Mouse (Mus musculus) heart, adult 10 weeks (tissue): ENCODE results near the gene Gm19426. TPM values are rescaled to one million over a fixed set of nuclear protein-coding genes. Genes with fewer than 3 reads are reported as not detected.

ENCODE experiments used
- polyA plus RNA-seq: library from polyadenylated mRNA; stranded (reverse); fragments of 350-450 nt; fragmentation: Illumina TruSeq; extraction: RNeasy Lipid Tissue Mini Kit (QIAGEN cat#74804); gene quantifications from one replicate; pipeline ENCODE4 v1.2.3, GENCODE M21; 2014; ENCODE audit warnings: low read depth, low replicate concordance

Gene Gm19426
- 2.0 TPM for polyA plus RNA-seq

GRCm38 (mm10) chr2:84743561-84743960 lies at the start of gene Gm19426:
Gene Gm19426, minus strand, starts transcription at chr2:84743655.

GRCm38 (mm10) chr2:84775241-84775640 lies 31.8 kb upstream of the Gm19426 start, which contains the start of gene Serping1:
Gene Serping1, minus strand, starts transcription at chr2:84775444.

DNA sequence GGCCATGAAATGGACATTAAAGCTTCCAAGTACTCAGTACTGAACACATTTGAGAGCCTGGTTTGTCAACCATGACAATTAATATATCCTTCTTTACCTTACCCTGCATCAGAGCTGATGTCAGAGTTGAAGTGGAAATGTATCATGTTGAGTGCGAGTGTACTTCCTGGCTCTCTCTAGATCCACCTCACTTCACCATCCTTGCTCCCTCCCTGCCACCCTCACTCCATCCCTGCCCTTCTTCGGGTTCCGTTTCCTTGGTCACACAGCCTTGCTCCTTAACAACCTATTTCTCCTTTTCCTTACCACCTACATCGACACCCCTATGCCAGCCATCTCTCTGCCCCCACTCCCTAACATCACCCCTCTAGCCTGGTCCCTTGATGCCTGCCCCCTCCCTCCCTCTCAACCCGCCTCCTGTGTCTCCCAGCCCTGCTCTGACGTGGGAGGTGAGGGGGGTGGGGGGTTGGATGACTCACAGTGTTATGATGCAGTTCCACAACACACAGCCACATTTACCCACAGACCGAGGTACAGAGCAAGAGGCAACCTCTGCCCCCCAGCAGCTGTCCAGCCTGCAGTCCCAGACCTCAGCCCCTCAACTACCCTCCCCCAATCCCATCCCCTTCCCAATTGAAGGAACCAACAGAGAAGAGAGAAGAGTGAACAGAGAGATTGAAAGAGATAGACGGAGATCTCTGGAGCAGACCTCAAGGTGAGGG lies 9.7 kb downstream of the Gm19426 start, which contains the start of gene Ypel4:
Gene Ypel4, plus strand, starts transcription at position 480 of the 722 bp plus-strand sequence.

GRCm38 (mm10) chr2:84727172-84727858 lies 16.1 kb downstream of the Gm19426 start, which contains the start of gene Clp1:
Gene Clp1, minus strand, starts transcription at chr2:84727350.

DNA sequence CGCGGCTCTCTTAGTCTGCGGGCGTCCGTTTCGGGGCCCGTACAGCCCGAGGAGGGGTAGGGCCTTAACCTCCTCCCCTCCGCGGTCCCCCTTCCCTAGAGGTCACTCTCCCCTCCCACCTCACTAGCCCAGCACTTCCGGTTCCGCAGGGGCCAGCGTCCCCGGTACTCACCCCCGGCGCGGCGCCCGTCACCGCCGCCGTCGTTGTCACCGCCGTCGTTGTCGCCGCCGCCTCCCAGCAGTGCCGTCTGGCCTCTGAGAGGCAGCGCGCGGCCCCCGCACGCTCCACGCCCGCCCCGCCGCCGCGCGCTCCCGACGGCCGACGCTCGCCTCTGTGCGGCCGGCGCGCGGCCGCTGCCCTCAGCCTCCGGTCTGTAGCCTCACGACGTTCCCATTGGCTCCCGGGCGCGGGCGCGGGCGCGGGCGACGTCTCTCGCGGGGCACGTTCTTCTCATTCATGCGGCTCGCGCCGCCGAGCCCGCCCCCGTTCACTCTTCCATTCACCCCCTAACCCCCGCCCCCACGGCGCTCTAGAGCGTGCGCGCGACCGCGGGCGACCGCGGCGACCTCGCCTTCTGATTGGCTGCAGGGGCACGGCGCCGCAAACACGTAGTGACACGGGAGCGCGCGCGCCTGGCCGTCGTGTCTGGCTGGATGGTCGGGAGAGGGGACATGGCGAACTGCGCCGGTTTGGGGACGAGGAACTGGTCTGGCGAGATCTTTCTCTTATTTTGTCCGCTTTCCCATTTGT lies 28.5 kb downstream of the Gm19426 start, which contains the start of gene Zdhhc5:
Gene Zdhhc5, minus strand, starts transcription at position 370 of the 751 bp plus-strand sequence.

Other genes starting within 250 kb of the Gm19426 start
- 50.6 TPM for gene Ctnnd1, start 92.9 kb downstream of the Gm19426 start, polyA plus RNA-seq
- not detected for gene Btbd18, start 84.6 kb downstream of the Gm19426 start, polyA plus RNA-seq
- gene Selenoh, start 72.9 kb downstream of the Gm19426 start, polyA plus RNA-seq: 31.5 TPM
- gene Gm28635, start 65.6 kb downstream of the Gm19426 start, polyA plus RNA-seq: not detected
- gene Med19, start 65.3 kb downstream of the Gm19426 start, polyA plus RNA-seq: 15.4 TPM
- 102 TPM for gene Tmx2, start 64.5 kb downstream of the Gm19426 start, polyA plus RNA-seq
- gene Zdhhc5, start 28.5 kb downstream of the Gm19426 start, polyA plus RNA-seq: 53.7 TPM
- 4.6 TPM for gene Clp1, start 16.3 kb downstream of the Gm19426 start, polyA plus RNA-seq
- 2.2 TPM for gene Ypel4, start 9.6 kb downstream of the Gm19426 start, polyA plus RNA-seq
- 157 TPM for gene Serping1, start 31.8 kb upstream of the Gm19426 start, polyA plus RNA-seq
- gene Ube2l6, start 55.2 kb upstream of the Gm19426 start, polyA plus RNA-seq: 20.4 TPM
- not detected for gene Smtnl1, start 79.0 kb upstream of the Gm19426 start, polyA plus RNA-seq
- gene Timm10, start 83.3 kb upstream of the Gm19426 start, polyA plus RNA-seq: 113 TPM
- 2.1 TPM for gene Slc43a1, start 95.2 kb upstream of the Gm19426 start, polyA plus RNA-seq
- 1.5 TPM for gene Rtn4rl2, start 143.1 kb upstream of the Gm19426 start, polyA plus RNA-seq
- 77.8 TPM for gene Slc43a3, start 192.9 kb upstream of the Gm19426 start, polyA plus RNA-seq
- gene Prg2, start 236.8 kb upstream of the Gm19426 start, polyA plus RNA-seq: not detected
- not detected for gene Prg3, start 244.6 kb upstream of the Gm19426 start, polyA plus RNA-seq